Mouse (Mus musculus) CH12.LX (cell line): ENCODE data around the gene Pxk.

ENCODE experiments used
- CTCF ChIP-seq, 2 experiments: IDR thresholded peaks in 1 of 2; conservative IDR thresholded peaks in 1 of 2; 2 replicates each; pipeline ENCODE4 v1.5.1; 2011 to 2012; ENCODE audit warnings: low read depth in 2 of 2, low read length in 2 of 2, improper control_type of control experiment in 1 of 2, inconsistent platforms in 1 of 2, mild to moderate bottlenecking in 1 of 2, moderate library complexity in 1 of 2
- EP300 ChIP-seq: IDR thresholded peaks from 2 replicates; pipeline ENCODE4 v1.6.1; 2011; ENCODE audit warnings: low read length, improper control_type of control experiment
- GABPA ChIP-seq: IDR thresholded peaks from 2 replicates; pipeline ENCODE4 v1.6.1; 2012; ENCODE audit warnings: low read depth, low read length, improper control_type of control experiment, inconsistent platforms; ENCODE audit not compliant: insufficient replicate concordance
- MAFK ChIP-seq: IDR thresholded peaks from 2 replicates; pipeline ENCODE4 v1.6.1; 2011; ENCODE audit warnings: low read length, improper control_type of control experiment; ENCODE audit not compliant: insufficient replicate concordance
- MAX ChIP-seq: IDR thresholded peaks from 2 replicates; pipeline ENCODE4 v1.6.1; 2011; ENCODE audit warnings: low read length, improper control_type of control experiment
- MEF2A ChIP-seq: IDR thresholded peaks from 2 replicates; pipeline ENCODE4 v1.6.1; 2014; ENCODE audit warnings: low read depth, mild to moderate bottlenecking, inconsistent platforms, low read length, improper control_type of control experiment, borderline replicate concordance
- POLR2A ChIP-seq: IDR thresholded peaks from 2 replicates; pipeline ENCODE4 v1.6.1; 2011; ENCODE audit warnings: low read depth, mild to moderate bottlenecking, improper control_type of control experiment, low read length
- TCF12 ChIP-seq: IDR thresholded peaks from 2 replicates; pipeline ENCODE4 v1.6.1; 2014; ENCODE audit warnings: low read depth, mild to moderate bottlenecking, inconsistent platforms, low read length, improper control_type of control experiment
- USF1 ChIP-seq: IDR thresholded peaks from 2 replicates; pipeline ENCODE4 v1.6.1; 2014; ENCODE audit warnings: low read depth, mild to moderate bottlenecking, inconsistent platforms, low read length, improper control_type of control experiment
- ZMIZ1 ChIP-seq: IDR thresholded peaks from 2 replicates; pipeline ENCODE4 v1.6.1; 2012; ENCODE audit warnings: low read depth, mild to moderate bottlenecking, inconsistent platforms, low read length, improper control_type of control experiment

- TF ChIP-seq USF1 (no peak), CTCF (conservative IDR thresholded peaks at IDR 0.05 in 1 of 2, IDR thresholded peaks at IDR 0.05 in 1 of 2; ENCODE audit: low read depth in 2 of 2, low read length in 2 of 2) (no peak), POLR2A (no peak), GABPA (no peak), ZMIZ1 (no peak), MAX (no peak), TCF12 (no peak), MAFK (peak; percentile 78), MEF2A (no peak), EP300 (no peak)
Observed at GRCm38 (mm10) chr14:8059938-8060337, 38.1 kb upstream of the Pxk start.
